Mouse (Mus musculus): ENCODE results near the gene Ergic1. TPM values are rescaled to one million over a fixed set of nuclear protein-coding genes. Genes with fewer than 3 reads are reported as not detected.

Ergic1 gene
- total RNA-seq, 2 experiments from 2014 or later, result 48.3 to 123 TPM

DNA sequence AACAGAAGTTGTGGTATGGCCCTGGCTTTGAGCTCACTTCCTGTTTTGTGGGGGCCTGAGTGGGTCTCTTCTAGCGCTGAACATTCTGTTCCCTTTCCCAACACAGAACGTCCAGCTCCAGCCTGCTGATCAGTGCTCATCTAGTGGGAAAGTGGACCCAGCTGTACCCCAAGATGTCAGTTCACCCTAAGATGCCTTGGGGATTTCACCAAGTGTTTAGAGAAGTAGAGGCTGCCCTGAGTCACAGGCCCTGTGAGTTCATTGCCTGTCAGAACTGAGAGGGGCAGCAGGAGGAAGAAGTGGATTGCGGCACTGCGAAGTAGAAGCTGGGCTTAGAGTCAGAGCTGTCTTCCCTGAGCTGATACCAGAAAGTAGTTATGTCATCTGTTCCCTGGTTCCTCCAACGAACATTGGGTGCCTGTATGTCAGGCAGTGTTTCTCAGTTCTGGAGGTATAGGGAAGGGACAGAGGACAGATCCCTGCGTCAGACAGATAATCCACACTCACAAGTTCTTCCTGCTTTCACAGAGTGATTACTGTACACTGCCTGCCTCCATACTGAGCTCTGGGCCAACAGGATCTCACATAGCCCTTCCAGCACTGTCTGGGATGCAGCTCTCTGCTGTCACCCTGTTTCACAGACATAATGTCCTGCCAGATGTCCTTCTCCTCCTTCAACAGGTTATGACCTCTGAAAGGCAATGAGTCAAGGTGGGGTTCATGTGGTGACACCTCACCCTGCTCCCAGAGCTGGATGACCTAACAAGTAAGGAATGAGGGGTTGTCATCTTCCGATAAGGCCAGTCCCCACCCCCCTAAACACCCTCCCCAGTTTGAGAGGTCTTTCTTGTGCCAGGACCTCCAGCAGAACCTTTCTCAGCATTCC is 25.8 kb upstream of the Ergic1 start:
- ATAC-seq (replicated peaks; ENCODE audit: poor library complexity), result peak; percentile 51

DNA sequence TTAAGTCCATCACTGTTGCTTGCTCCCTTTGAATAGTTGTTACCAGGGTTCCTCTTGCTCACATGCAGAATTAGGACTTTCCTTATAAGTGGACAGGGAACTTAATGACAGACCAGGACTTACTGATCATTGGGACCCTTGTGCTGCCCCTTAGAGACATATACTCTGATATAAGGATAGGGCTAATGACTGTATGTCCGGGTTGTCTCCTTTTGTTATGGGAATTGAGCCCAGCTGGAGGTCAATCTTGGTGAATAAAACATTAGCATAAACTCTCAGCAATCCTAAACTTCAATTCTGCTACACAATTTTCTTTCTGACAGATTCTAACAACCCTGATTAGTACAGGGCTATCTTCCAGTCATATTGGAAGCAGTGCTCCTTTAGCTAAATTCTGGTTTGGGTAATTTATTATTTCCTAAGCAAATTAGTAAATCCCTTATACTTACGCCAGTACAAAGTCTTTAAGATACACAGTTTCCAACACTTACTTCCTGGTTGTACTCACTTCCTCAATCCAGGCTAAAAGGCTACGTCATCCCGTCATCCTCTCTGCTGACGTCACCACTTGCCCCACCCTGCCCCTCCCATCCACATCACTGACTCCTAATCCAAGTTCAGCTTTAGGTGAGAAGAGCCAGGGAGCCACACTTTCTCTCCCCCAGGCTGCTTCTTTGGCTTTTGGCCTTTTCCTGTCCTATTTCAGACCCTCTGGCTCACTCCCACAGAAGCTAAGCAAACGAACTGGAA is 23.4 kb upstream of the Ergic1 start:
- peak; percentile 68 for ATAC-seq (replicated peaks; ENCODE audit: poor library complexity)

DNA sequence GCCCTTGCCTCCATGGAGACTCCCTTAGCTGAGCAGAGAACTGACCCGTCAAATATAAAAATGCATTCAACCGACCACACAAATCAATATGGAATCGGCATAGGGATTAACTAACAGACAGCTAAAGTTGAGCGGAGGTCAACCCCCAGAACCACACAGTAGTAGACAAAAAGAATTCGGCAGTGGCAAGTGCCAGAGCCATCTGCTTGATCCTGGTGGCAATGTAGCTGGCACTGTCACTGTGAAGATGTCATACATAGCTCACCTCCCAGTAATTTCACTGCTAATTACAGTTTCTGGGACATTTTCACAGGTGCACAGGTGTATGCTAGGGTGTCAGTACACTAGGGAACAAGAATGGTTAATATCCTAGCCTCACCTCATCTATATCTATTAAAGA is 21.2 kb upstream of the Ergic1 start:
- no peak for ATAC-seq (replicated peaks; ENCODE audit: poor library complexity)

DNA sequence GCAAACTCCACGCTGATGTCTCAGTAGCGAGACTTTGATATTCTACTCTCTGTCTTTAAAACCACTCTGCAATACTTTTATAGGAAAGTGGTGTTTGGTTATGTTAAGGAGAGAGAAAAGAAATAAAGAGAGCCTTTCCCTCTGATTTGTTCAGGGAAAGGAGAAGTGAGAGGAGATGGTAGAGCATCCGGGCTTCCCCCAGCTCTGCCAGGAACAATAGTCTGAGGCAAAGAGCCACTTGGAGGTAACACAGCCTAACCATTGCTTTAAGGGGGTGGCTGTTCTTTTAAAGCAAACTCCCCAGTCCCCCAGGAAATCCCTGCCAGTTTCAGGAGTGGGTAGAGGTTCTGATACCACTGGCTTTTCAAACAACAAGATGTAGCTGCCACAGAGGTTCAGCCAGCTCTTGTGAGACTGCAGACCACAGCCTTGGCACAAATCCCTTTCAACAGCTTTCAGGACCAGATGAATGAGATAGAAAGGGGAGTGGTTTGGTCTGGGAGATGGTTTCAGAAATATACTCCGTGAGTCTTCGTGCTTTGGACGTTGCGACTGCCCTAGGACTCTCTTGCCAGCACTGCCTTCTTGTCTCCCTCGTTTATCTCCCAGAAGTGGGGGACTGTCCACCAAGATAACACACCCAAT is 16.8 kb upstream of the Ergic1 start:
- ATAC-seq (replicated peaks; ENCODE audit: poor library complexity), result peak; percentile 80

DNA sequence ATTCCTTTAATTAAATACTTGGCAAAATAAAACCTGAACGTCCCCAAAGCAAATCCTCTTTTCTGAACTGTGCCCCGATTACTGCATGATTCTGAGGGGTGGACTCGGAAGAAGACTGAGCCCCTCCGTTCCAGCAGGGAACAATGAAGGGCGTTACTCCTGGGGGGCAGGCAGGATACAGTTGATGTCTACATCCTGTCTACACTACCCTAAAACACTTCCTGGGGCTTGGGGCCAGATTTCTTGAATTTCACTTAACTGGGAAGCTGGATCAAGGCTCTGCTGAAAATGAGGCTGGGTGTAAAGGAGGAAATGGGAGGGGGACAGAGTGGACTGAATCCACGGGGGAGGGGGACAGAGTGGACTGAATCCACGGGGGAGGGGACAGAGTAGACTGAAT is 13.5 kb upstream of the Ergic1 start:
- ATAC-seq (replicated peaks; ENCODE audit: poor library complexity), result no peak

DNA sequence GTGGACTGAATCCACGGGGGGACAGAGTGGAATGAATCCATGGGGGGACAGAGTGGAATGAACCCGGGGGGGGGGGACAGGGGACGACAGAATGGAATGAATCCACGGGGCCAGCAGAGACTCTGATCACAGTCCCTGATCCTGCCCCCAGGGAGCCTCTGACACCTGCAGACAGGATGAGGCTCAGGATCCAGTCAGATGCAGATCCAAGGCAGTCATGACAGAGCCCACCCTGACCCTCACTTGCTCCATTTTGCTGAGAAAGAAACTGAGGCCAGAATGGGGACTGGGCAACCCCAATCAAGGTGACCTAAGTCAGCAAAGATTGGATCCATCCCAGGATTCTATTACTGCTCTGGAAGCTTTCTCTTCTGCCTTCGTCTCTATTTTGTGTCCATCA is 12.7 kb upstream of the Ergic1 start:
- ATAC-seq (replicated peaks; ENCODE audit: poor library complexity), result no peak

DNA sequence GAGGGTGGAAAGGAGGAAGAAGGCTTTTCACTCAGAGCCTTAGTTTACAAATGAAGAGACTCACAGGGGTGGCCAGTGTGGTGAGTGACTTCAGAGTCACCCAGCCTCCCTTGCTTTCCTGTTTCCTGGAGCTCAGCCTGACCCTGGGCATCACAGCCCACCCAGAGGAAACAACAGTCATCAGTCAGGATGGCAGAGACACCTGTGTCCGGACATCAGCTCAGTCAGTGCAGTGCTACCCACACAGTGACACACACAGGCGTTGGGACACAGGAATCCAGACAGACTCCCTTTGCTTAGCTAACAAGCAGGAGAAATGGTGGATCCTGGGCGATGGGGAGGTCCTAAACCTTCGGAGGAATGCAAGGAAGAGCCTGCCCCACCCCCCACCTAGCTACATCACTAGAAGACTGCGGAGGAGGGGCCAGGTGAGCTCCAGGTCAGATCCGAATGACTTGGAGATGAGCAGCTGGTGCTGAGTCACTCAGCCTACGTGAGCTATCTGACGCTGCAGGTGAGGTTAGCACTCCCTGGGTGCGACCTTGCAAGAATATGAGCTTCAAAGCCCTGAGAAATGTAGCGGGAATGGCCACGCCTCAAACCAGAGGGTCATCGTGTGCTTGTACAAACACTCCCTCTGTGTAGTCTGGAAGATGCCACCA is 12.0 kb upstream of the Ergic1 start:
- no peak for ATAC-seq (replicated peaks; ENCODE audit: poor library complexity)

DNA sequence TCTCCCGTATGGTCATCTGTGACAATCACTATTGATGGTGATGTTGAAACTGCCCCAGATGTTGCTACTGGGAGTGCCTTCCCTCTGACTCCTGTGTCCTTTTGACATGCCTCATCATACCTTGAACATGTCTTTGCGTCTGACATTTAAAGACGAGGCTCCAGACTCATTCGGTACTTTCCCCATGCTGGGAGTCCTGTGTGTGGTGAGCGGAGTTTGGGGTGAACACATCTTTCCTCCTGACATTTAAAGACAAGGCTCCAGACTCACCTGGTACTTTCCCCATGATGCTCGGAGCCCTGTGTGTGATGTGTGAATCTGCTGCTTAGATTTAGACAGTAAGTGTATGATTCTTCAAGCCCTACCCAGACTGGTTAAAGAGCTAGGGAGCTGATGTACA is 10.2 kb upstream of the Ergic1 start:
- no peak for ATAC-seq (replicated peaks; ENCODE audit: poor library complexity)

DNA sequence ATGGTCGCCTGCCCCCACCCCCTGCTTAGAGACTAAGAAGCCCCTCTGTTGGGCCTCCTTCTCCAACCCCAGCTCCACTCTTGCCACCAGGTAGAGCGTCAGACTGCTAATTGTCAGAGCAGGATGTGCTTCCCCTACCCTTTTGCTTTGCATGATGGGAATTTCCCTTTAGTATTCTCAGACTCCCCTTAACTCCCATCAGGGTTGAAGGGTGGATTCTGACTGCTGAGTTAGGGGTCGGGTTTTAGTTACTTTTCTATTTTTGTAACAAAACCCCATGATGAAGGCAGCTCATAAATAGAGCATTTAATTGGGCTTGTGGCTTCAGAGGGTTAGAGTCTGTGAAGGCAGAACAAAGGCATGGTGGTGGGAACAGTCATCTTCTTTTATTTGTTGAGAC is 8.3 kb upstream of the Ergic1 start:
- no peak for ATAC-seq (replicated peaks; ENCODE audit: poor library complexity)

DNA sequence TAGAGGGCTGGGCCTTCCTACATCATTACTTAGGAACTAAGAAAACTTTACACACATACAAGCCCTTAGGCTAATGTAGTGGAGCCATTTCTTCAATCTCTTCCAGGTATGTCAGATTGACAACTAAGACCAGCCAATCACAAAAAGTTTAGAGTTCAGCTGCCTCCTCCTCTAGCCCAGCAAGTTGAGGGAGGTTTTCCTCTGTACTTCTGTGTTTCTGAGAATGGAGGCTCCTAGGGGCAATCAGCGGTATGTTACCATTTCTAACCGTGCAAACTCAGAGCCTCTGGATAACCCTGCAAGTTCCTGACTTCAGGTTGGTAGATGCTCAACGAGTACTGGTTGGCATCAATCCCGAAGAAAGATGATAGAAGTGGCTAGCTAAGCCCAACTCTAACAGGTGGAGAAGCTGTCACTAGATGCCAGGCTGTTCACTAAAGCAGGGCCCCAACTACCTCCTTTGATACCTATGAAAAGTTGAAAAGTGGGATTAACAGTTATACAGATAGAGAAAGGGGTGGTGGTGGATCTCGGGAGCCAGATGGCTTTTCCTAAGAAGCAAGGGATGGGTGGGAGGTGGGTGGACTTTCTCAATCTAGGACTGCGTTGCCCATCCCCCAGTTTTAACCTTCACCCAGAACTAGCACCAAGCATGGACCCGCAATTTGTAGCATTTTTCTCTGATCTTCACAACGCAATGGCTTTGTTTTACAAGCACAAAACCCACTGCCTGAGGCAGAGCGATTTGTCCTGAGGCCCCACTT is 581 bp upstream of the Ergic1 start:
- peak; percentile 24; the same call in 1 of the 2 replicates for ATAC-seq (replicated peaks; ENCODE audit: poor library complexity)

DNA sequence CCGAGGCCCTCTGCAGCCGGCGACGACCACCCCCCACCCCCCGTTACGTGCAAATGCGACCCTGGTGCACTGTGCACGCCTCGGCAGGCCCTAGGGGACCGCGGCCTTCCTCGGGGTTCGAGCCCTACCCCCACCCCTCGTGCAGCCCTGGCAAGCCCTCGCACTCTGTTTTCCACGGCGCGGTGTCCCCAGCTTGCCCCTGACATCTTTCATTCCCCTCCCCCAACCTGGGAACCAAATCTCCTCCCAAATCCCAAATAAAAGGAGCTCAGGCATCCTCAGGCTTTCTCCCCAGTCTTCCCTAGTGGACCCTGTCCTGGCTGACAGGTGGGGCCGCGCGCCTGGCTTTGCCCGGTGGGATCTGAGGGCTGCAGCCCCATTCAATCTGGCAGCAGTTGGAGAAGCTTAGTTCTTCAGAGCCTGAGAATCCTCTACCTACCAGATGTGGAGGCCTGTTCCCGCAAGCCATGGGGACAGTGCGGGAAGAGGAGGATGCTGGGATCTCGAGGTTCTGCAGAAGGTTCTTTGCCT is 427 bp downstream of the Ergic1 start, which contains the start of gene Dusp1:
Dusp1 (minus strand) TSS at position 478 of the 531 bp plus-strand sequence.
- no peak for ATAC-seq (replicated peaks; ENCODE audit: poor library complexity)

DNA sequence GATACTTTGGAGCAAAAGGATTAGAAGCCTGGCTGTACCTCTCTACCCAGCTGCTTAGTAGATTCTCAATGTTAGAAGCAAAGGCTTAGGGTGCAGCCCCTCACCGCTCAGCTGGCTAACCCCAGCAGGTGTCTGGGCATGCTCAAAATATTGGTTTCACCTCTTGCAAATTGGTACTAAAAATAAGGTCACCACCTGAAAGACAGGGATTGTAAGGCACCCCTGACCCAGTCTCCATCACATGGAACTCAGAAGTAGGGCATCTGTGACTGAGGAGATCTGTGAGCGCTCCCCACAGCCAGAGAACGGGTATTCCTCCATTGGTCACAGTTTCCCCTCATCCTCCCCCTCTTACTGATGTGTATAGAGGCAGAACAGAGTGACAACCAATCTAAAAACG is 1.0 kb downstream of the Ergic1 start:
- no peak for ATAC-seq (replicated peaks; ENCODE audit: poor library complexity)

DNA sequence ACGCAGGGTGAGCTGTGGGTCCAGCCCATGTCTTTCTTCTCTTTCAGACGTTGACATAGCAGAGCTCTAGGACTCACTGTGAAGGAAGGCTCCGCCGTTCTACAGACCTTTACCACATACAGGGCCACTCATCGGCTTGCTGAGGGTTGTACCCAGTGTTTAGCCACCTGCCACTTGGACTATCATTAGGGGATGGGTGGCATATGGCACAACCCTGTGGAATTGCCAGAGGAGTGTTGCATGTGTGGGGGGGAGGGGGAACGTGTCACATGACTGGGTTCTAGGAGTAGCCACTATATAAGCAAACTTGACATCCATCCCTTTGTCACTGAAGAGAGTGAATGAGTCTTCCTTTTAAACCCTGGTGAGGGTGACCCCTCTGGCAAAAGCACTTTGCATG is 2.2 kb downstream of the Ergic1 start:
- no peak for ATAC-seq (replicated peaks; ENCODE audit: poor library complexity)

DNA sequence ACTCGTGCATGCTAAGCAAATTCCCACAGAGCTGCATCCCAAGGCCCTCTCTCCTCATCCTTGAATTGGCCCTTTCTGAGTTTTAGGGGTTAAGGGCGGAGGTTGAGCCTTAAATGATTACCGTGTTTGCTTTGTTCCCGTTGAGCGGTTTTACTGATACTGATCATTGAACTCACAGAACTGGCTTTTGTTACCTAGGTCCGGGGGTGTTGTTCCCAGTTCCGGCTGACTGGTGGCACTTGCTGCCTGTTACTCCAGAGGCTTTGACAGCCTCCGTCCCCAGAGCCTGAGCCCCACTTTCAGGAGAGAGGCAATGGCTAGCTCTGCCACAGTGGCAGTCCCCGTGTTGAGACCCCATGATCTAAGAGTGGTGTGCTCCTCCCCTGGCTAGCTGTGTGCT is 3.1 kb downstream of the Ergic1 start:
- no peak for ATAC-seq (replicated peaks; ENCODE audit: poor library complexity)

DNA sequence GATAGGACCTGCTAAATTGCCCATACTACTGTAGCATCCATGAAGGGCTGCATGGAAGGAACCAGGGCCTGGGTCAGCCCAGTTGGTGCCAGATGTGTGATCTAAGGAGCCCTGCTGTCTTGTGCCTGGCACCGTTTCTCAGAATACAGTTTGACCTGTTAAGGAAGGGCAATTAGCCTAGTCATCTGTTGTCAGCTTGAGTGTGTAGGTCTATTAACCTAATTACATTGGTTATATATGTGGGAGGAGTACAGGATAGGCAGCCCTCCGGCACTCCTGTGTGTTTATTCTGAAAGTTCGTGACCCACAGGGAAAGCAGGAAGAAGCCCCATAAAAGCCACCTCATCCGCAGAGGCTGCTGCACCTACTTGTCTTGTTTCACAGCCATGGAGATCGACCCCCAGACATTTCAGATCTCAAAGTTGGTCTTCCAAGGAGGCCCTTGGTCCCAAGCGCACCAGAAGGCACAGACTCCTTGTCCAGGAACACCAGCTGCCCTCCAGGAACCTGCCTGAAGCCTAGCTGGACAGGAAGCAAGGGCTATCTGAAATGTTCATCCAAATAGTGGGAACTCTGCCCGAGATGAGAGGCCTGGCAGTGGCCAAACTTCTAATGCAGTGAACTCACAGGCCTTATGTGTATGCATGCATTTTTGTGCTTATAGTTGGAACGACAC is 6.0 kb downstream of the Ergic1 start:
- ATAC-seq (replicated peaks; ENCODE audit: poor library complexity), result no peak

DNA sequence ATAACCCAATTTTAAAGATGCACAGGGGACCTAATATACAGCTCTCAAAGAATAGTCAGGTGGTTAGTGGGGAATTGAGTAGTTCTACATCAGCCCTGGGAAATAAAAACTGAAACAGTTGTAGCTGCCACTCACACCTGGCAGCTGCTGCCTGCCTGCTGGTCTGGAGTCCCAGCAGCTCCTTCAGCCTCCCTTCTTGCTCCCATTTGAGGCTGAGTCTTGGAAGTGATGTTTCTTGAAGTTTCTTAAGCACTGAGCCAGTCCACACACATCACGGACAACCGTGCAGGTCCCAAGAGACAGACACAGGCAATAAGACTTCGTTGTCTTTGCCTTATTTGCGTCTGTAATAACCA is 6.5 kb downstream of the Ergic1 start:
- ATAC-seq (replicated peaks; ENCODE audit: poor library complexity), result no peak

DNA sequence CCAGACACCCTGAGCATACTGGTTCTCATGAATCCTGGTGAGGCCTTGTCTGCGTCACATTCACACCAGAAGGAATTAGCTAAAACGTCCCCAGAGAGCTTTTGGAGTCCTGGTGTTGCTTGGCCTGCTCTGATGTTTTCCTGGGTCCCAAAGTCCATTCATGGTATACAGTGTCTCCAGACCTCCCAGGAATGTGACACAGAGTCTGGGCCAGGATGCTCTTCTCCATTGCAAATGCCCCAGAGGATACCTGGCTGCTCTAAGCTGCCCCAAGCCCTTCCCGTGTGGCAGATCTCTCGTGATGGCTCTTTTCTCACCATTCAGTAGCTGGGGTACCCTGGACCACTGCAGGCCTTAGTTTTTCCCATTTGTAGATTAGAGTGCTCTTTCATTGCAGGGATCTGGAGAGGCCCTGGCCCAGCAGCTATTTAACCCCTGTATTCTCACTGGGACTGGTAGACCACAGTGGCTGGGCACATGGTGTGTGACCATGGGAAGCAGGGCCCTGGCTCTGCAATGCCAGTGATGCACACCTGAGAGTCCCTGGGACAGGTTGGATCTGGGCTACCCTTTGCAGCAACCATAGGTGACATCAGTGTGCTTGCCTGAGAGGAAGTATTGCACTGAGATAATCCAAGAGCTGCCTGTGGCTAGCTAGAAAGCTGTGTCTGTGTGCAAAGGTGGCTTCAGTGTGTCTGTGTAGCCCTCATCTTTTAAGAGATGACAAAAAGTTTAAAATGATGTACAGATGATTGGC is 8.5 kb downstream of the Ergic1 start:
- ATAC-seq (replicated peaks; ENCODE audit: poor library complexity), result no peak

DNA sequence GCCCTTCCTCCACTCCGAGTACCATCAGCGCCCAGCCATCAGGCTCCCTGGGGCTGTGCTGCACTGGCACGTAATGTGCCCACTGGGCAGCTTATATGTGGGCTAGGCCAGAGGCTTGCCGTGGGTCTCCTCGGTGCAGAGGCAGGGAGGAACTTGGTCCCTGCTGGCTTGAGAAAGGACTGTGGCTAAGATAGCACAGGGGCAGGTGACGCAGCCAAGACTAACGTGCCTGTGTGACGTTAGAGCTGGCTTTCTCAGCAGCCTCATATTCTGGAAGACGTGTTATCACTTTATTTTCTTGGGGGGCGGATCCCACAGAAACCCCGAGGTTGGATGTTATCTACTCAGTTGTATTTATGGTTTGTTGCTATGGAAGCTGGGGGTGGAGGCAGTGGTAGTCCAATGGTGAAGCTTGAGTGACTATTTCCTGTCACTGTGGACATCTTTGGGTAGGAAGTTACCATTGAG is 9.4 kb downstream of the Ergic1 start:
- peak; percentile 93 for ATAC-seq (replicated peaks; ENCODE audit: poor library complexity)

DNA sequence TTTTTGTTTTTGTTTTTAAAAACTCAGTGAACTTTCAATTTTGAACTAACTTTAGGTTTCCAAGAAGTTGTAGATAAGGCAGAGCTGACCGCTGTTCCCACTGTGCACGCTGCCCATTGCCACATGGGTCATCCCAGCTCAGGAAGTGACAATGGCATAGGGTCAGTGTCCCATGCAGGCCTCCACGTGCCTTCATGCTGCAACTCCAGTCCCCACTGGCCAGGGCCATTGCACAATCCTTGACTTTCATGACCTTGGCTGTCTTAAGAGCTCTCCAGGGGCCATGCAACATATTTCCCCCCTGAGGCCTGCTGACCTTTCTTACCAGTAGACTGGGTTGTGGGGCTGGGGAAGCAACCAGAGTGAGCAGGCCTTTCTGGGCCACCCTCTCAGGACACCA is 10.1 kb downstream of the Ergic1 start:
- ATAC-seq (replicated peaks; ENCODE audit: poor library complexity), result no peak

All from megakaryocyte progenitor cell, adult 5-6 weeks (primary cell).